Mouse (Mus musculus): ENCODE data around the gene Rtn2. TPM values are rescaled to one million over a fixed set of nuclear protein-coding genes. Genes with fewer than 3 reads are reported as not detected.

The Rtn2 gene
- polyA plus RNA-seq, 1 experiment from 2014 or later = 7.1 TPM

DNA sequence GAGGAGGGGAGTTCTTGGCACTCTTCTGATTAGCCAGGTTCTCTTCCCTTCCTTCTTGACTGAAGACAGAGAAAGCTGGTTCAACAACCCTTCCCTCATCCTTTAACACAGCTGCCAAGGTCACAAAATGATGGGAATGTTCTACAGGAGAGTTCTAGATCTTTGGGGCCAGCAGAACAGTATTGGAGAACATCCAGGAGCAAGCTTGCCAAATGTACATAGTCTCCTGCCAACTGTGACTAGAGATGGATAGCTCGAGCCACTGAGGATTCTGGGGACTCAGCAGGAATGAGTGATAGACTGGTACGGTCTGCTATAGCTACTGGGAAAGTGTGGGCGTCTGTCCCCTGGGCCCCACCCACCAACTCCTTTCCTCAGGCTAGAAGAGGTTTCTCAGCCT lies 24.1 kb upstream of the Rtn2 start:
- ATAC-seq = no peak
- Histone ChIP-seq H3K27ac (ENCODE audit: low read depth, low read length) (no peak overlapping the region; the same call in 1 of the 2 replicates), H3K36me3 (ENCODE audit: control insufficient read depth, insufficient read depth) (peaks cover 85% of the 10 kb centered on the region), H3K4me3 (ENCODE audit: low read depth, low read length) (no peak overlapping the region), H3K4me1 (replicated peaks; ENCODE audit: control insufficient read depth, insufficient read depth, low read length) (peaks cover 4% of the 10 kb centered on the region; the same call in 1 of the 2 replicates), H3K9me3 (ENCODE audit: control insufficient read depth) (no peaks in the 10 kb centered on the region), H3K9ac (ENCODE audit: low read depth, low read length) (no peak overlapping the region), H3K4me2 (replicated peaks; ENCODE audit: low read depth) (peak overlapping the region; percentile 21; the same call in 1 of the 2 replicates), H3K27me3 (replicated peaks; ENCODE audit: control insufficient read depth, insufficient read depth, low read length) (no peaks in the 10 kb centered on the region)
- no peak for TF ChIP-seq CTCF (IDR thresholded peaks at IDR 0.05; ENCODE audit: low read depth)
- WGBS = 67% methylated on average over 3 of the region's 3 CpGs

DNA sequence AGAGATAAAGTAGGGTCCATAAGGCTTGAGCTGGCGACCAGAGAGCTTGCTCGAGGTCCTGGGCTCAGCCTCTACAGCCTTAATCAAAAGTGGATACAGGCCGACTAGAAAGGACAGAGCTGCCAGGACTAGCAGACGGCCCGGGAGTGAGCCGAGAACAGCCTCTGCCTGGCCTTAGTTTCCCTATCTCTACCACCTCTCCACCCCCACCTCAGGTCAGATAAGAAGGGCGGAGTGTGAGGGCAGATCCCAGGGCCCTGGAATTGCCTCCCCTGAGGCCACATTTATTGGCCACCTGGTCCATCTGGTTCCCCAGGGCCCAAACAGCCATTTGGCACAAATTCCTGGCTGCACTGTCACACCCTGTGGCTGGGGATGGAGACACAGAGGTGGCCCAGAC lies 17.3 kb upstream of the Rtn2 start:
- ATAC-seq = no peak
- peak overlapping the region; percentile 79; the same call in 1 of the 2 replicates for H3K27ac ChIP-seq (ENCODE audit: low read depth, low read length)
- H3K27me3 ChIP-seq (replicated peaks; ENCODE audit: control insufficient read depth, insufficient read depth, low read length) = no peaks in the 10 kb centered on the region
- H3K9ac ChIP-seq (ENCODE audit: low read depth, low read length) = no peak overlapping the region
- TF ChIP-seq CTCF (IDR thresholded peaks at IDR 0.05; ENCODE audit: low read depth) = no peak
- 0 out of 2 replicates have a peak, but pooled peaks cover 13% of the 10 kb centered on the region for H3K4me1 ChIP-seq (replicated peaks; ENCODE audit: control insufficient read depth, insufficient read depth, low read length)
- no peak overlapping the region for H3K4me3 ChIP-seq (ENCODE audit: low read depth, low read length)
- H3K9me3 ChIP-seq (ENCODE audit: control insufficient read depth) = no peaks in the 10 kb centered on the region
- H3K4me2 ChIP-seq (replicated peaks; ENCODE audit: low read depth) = peak overlapping the region; percentile 52
- WGBS = 26% methylated on average over 7 of the region's 7 CpGs
- peaks cover 57% of the 10 kb centered on the region for H3K36me3 ChIP-seq (ENCODE audit: control insufficient read depth, insufficient read depth)

DNA sequence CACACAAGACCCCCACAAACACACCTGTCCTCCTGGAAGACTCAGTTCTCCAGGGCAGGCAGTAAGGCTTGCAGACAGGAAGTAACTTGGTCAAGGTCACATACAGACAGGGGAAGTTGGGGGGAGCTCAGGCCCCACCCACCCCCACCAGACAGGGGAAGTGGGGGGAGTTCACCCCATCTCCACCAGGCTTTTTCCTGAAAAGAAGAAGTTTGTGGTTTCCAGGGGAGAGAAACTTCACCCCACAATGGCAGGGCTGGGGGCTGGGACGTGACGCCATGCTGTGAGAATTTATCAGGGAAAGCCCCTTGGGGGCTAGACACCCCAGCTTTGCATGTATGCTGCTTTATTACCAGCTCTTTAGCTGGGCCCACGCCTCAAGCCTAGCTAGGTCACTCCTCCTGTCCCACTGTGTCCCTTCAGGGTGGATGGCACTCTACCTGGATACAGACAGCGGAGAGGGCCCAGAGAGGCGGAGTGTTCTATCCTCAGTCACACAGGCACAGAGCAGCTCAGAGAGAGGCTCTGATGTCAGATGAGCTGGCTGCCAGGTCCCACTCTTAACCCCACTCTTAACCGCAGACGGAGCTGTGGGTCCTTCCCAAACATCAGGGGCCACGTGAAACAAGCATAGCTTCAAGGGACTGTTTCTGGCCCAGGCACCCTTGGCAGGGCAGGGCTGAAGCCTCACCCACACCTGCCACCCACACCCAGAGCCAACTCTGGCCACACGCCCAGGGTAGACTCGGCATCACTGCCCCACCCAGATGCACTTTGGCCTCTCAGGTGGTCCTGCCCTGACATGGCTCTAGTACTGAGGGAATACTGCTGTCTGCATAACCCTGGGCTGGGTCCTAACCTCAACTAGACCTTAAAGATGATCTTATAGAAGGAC lies 16.2 kb upstream of the Rtn2 start:
- H3K4me2 ChIP-seq (replicated peaks; ENCODE audit: low read depth) = peak overlapping the region; percentile 52
- no peak overlapping the region for H3K4me3 ChIP-seq (ENCODE audit: low read depth, low read length)
- 38% methylated on average over 10 of the region's 10 CpGs for WGBS

GRCm38 (mm10) chr7:19267051-19267450 lies 15.4 kb upstream of the Rtn2 start:
- H3K4me1 ChIP-seq (replicated peaks; ENCODE audit: control insufficient read depth, insufficient read depth, low read length) = 0 out of 2 replicates have a peak, but pooled peaks cover 13% of the 10 kb centered on the region
- H3K36me3 ChIP-seq (ENCODE audit: control insufficient read depth, insufficient read depth) = peaks cover 38% of the 10 kb centered on the region
- H3K9ac ChIP-seq (ENCODE audit: low read depth, low read length) = peak overlapping the region; percentile 23; the same call in 1 of the 2 replicates
- no peak overlapping the region for H3K4me3 ChIP-seq (ENCODE audit: low read depth, low read length)
- peak overlapping the region; percentile 52 for H3K4me2 ChIP-seq (replicated peaks; ENCODE audit: low read depth)
- no peak for TF ChIP-seq CTCF (IDR thresholded peaks at IDR 0.05; ENCODE audit: low read depth)
- no peak for ATAC-seq
- no peaks in the 10 kb centered on the region for H3K9me3 ChIP-seq (ENCODE audit: control insufficient read depth)
- WGBS = 36% methylated on average over 10 of the region's 10 CpGs
- peak overlapping the region; percentile 79 for H3K27ac ChIP-seq (ENCODE audit: low read depth, low read length)
- no peaks in the 10 kb centered on the region for H3K27me3 ChIP-seq (replicated peaks; ENCODE audit: control insufficient read depth, insufficient read depth, low read length)

More for the DNA sequence above, 16.2 kb upstream of the Rtn2 start:
- TF ChIP-seq CTCF (IDR thresholded peaks at IDR 0.05; ENCODE audit: low read depth) = no peak
- H3K4me1 ChIP-seq (replicated peaks; ENCODE audit: control insufficient read depth, insufficient read depth, low read length) = 0 out of 2 replicates have a peak, but pooled peaks cover 13% of the 10 kb centered on the region
- H3K9me3 ChIP-seq (ENCODE audit: control insufficient read depth) = no peaks in the 10 kb centered on the region
- peak; percentile 81 for ATAC-seq
- peak overlapping the region; percentile 79 for H3K27ac ChIP-seq (ENCODE audit: low read depth, low read length)
- H3K27me3 ChIP-seq (replicated peaks; ENCODE audit: control insufficient read depth, insufficient read depth, low read length) = no peaks in the 10 kb centered on the region
- H3K9ac ChIP-seq (ENCODE audit: low read depth, low read length) = peak overlapping the region; percentile 34; the same call in 1 of the 2 replicates
- peaks cover 47% of the 10 kb centered on the region for H3K36me3 ChIP-seq (ENCODE audit: control insufficient read depth, insufficient read depth)

- peaks cover 17% of the 10 kb centered on the region for H3K36me3 ChIP-seq (ENCODE audit: control insufficient read depth, insufficient read depth)
- TF ChIP-seq CTCF (IDR thresholded peaks at IDR 0.05; ENCODE audit: low read depth) = no peak
Observed at GRCm38 (mm10) chr7:19268993-19269681, 13.3 kb upstream of the Rtn2 start.

More at GRCm38 (mm10) chr7:19268993-19269681, 13.3 kb upstream of the Rtn2 start:
- Histone ChIP-seq H3K9ac (ENCODE audit: low read depth, low read length) (peak overlapping the region; percentile 71; the same call in 1 of the 2 replicates), H3K4me2 (replicated peaks; ENCODE audit: low read depth) (peak overlapping the region; percentile 95), H3K4me1 (replicated peaks; ENCODE audit: control insufficient read depth, insufficient read depth, low read length) (0 out of 2 replicates have a peak, but pooled peaks cover 13% of the 10 kb centered on the region), H3K27me3 (replicated peaks; ENCODE audit: control insufficient read depth, insufficient read depth, low read length) (no peaks in the 10 kb centered on the region), H3K9me3 (ENCODE audit: control insufficient read depth) (no peaks in the 10 kb centered on the region), H3K4me3 (ENCODE audit: low read depth, low read length) (peak overlapping the region; percentile 93), H3K27ac (ENCODE audit: low read depth, low read length) (peak overlapping the region; percentile 95)
- 14% methylated on average over 10 of the region's 10 CpGs for WGBS
- no peak for ATAC-seq

All from intestine, postnatal 0 days (tissue).